Mouse (Mus musculus): ENCODE data around the gene Negr1.
"Not testable (repeated sequence)": the region's sequence is repeated elsewhere in the genome, so short reads cannot be mapped to it uniquely, and the experiment has no call there.

Negr1 gene

GRCm38 (mm10) chr3:157021632-157022031, 460.0 kb downstream of the Negr1 start:
- no peak for DNase-seq

DNA sequence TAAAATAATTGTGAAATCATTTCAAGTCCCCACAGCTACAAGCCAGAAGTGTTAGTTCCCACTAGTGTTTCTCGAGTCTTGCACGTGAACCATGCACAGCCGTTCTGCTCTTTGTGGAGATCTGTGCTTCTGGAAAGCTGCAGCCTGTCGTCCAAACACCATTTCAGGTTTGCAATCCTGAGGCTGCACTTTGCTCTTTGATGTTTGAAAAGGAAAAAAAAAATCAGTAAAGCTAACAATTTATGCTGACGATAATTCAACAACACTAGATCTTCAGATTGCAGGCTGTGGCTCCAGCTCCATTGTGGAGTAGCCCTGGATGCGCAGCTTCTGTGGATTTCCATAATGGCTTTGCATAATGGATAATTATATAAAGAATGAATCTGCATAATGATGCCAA, 463.0 kb downstream of the Negr1 start:
- DNase-seq, result no peak

DNA sequence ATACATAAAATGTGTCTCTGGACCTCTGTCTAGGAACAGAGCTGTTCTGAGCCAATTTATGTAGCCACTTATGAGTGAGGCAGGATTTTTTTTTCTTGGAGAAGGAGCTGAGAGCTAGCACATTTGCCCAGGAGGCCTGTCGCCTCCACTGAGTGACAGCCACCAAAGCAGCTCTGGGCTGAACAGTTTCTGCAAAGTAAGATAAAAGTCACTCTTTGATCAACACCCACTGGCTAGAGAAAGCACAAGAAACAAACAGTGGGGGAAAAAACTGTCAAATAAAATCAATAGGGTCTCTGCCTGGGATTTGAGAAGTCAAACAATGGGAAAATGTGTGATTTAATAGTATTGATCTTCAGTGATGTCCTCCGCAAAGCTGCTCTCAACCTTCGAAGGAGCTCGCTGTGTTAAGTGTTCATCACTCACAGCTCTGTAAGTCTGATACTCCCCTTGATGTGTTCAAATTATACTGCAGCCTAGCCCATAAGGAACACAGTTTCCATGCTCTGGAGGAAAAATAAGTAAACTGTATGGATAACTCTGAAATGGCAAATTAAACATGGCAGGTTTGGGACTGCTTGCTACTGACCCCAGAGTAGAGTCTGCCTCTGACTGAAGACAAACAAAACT, 470.0 kb downstream of the Negr1 start:
- DNase-seq, result no peak

DNA sequence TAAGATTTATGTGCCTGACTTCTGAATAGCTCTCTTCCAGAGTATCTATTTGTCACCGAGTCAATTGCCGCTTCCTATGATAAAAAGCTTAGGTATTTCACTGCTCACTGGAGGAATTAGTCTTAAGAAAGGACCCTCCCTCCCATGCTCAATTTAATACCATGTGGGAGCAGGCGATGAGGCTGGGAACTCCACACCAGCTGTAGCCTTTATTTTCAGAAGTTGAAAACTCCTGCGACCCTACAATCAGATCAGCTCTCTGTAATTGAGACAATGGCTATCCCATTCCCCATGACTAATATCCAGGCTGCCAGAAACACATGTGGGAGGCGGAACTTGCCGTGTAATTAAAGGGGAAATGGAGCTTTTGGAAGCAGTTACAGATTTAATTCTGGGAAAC, 474.4 kb downstream of the Negr1 start:
- DNase-seq, result no peak

GRCm38 (mm10) chr3:157036568-157036967, 475.0 kb downstream of the Negr1 start:
- DNase-seq, result no peak

DNA sequence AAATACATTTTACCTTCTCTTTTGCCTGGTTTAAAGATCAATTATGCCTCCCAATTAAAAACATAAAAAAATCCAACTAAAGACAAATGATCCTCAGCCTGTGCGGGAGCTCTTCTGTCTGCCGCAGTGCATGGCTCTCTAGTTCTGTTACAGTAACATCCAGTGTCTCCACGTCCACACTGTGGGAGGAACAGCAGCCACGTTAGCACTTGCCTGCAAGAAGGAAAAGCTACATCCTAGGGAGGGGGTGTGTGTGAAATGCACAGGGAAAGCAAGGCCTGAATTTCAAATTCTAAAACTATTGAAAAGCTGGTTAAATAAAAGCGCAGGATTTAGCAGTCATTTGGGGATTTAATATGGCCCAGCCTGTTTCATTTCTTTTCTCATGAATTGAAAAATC, 479.0 kb downstream of the Negr1 start:
- DNase-seq, result no peak

- DNase-seq, result peak; percentile 42 to 63
These were observed 483.0 kb downstream of the Negr1 start for GRCm38 (mm10) chr3:157044565-157044964.

GRCm38 (mm10) chr3:157064438-157064837, 502.8 kb downstream of the Negr1 start:
- DNase-seq, result not testable (repeated sequence)

DNA sequence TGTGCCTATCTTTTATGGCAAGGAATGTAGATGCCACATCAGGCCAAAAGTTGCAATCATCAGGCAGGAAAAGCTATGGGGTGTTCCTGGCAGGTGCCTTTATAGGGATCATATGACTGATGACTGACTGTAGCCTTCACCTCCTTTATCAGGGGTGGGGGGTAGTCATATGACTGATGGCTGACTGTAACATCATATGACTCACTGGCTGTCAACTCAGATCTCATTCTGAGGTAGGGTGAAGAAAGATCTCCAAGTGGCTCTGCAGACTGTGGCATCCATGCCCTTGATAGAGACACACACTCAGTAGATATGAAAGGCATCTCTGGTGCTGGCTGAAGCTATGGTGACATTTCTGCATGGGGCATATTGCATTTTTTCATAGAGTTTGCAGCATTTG, 504.7 kb downstream of the Negr1 start:
- no peak for DNase-seq

- DNase-seq, result no peak
These were observed 517.8 kb downstream of the Negr1 start for GRCm38 (mm10) chr3:157079250-157079965.

- DNase-seq, result no peak
These were observed 518.3 kb downstream of the Negr1 start for GRCm38 (mm10) chr3:157079966-157080306.

DNA sequence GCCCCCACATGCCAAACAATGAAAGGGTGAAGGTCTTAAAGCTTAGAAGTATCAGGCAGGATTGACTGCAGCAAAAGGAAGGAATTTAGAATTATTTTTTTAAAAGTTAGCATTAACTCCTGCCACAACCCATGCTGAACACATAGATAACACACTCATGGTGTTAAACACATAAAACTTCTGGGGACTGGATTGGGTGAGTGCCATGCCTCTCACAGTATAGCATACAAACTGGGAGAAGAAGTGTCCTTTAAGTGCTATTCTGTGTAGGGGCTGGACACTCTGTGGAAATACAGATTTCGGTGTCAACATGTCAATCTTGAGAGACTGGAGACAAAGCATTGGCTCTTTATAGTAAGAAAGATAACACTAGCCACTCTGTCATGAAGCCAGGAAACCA, 519.0 kb downstream of the Negr1 start:
- no peak for DNase-seq

- no peak for DNase-seq
These were observed 521.5 kb downstream of the Negr1 start for GRCm38 (mm10) chr3:157082808-157083784.

- peak; percentile 83 to 95 for DNase-seq
These were observed 523.6 kb downstream of the Negr1 start for GRCm38 (mm10) chr3:157085180-157085579.

DNA sequence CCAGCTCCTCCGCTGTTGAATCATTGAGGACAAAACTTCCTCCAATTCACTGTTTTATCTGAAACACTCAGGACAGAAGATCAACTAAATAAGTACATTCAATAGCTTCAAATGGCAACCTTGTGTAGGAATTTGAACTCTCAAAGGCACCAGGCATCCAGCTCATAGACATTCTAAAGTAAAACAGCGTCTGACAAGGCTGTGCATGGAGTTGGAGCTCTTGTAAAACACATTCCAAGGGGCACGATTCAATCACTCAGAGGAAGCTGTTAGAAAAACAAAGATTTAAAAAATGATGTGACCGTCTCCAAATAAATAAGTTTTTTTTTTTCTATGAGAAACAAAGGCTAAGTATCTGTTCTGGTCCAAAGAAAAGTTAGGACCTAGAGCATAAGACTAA, 528.5 kb downstream of the Negr1 start:
- DNase-seq, result no peak

DNA sequence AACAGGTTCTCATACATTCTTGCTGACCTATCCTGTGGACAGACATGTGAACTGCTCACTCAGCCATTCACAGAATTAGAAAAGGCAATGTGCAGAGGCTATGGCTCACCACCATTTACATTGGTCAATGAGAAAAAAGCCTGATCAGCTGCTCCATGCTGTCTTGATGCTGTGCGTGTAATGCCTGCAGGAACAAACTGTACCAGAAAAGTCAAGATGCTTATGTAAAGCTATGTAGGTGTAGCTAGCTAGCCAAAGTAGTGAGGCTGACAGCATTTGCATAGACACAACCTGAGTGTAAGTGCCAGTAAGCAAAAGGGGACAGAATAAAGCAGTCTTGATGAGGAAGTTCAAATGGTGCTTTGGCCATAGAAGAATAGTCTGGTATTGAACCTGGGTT, 534.7 kb downstream of the Negr1 start:
- no peak for DNase-seq

GRCm38 (mm10) chr3:157097514-157097913, 535.9 kb downstream of the Negr1 start:
- no peak for DNase-seq

- DNase-seq, result no peak
These were observed 536.8 kb downstream of the Negr1 start for GRCm38 (mm10) chr3:157098417-157098816.

GRCm38 (mm10) chr3:157104866-157105579, 543.4 kb downstream of the Negr1 start:
- no peak for DNase-seq

DNA sequence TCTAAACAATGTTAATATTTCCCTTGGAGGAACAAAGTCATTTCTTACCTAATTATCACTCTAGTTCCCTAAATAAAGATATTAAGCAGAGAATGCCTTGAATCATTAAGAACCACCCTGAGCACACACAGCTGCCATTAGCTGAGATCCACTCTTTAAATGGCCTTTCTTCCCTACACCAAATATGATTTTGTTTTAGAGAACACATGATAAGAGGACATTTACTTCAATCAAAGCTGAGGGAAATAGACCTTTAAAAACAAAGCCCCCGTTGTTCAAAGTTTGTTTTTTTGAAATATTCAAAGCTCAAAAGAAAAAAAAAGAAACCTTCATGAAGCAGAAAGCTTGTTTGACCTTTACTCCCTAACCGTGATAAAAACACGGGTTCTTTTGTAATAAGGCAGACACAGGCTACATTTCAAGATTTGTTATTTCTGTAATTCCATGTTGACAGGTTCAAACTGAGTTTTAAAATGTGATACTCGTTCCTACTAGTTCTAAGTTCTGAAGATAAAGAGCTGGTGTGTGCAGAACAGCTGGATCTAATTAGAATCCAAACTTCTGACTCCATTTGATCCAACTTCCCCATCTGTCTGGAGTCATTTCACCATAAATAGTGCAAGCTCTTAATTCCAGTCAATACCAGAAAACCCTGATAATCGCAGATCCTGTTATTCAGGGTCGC, 544.1 kb downstream of the Negr1 start:
- no peak for DNase-seq

DNA sequence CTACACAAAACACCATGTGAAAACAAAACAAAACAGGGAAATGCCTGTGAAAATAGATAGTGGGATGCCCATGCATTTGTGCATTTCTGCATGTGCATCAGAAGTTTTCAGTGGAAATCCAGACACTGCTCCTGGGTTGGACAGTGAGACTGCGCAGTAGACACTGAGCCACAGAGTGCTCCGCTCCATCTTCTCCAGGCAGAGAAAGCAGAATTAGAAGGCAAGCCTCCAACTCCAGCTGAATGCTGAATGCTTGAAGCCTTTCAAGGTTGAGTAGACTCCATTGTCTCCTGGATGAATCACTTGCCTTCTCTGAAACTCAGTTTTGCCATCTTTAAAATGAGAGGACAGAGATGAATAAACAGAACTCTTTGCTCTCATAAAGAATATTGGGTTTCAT, 546.6 kb downstream of the Negr1 start:
- DNase-seq, result no peak

DNA sequence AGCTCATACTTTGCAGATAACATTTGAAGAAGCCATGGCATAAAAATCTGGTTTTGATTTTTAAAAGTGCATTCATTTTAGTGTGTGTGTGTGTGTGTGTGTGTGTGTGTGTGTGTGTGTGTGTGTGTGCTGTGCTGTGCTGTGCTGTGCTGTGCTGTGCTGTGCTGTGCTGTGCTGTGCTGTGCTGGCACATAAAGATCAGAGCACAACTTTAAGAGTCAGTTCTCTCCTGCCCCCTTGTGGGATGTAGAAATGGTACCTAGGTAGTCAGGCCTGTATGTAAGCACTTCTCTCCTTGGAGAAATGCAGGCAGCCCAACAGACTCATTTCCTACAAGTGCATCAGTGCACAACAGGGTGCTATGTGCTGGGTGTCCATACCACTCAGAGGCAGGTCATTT, 547.7 kb downstream of the Negr1 start:
- peak; percentile 78 to 82 for DNase-seq

All from cerebellum, adult 18-20 months (tissue).